Mouse (Mus musculus) midbrain, postnatal 0 days (tissue): ENCODE results near the gene Pex3. TPM values are rescaled to one million over a fixed set of nuclear protein-coding genes. Genes with fewer than 3 reads are reported as not detected.
A peak's percentile ranks its signal among the peaks of the same experiment; 100 is the strongest.

Experiments
- ATAC-seq: fragments of 200-750 bp; cut with Nextera tagmentation; 2 replicates; pipeline ENCODE4 v1.8.0; 2017; ENCODE audit warnings: moderate number of reproducible peaks, mild to moderate bottlenecking, moderate TSS enrichment, moderate library complexity; ENCODE audit not compliant: low FRiP score
- DNase-seq: peaks from one replicate; pipeline ENCODE4 v3.0.0-alpha.2; 2015; ENCODE audit warnings: low spot score
- H3K27ac ChIP-seq: fragments of 300-500 bp; sonication (generic); 2 replicates; pipeline ENCODE4 v1.5.1; 2014; ENCODE audit warnings: low read depth, mild to moderate bottlenecking, low read length, mixed read lengths
- H3K27me3 ChIP-seq: fragments of 300-500 bp; sonication (generic); 2 replicates; pipeline ENCODE4 v1.6.1; 2014; ENCODE audit warnings: low read length, control low read depth, mixed read lengths; ENCODE audit not compliant: insufficient read depth
- H3K36me3 ChIP-seq: fragments of 300-500 bp; sonication (generic); 2 replicates; pipeline ENCODE4 v1.6.1; 2014; ENCODE audit warnings: low read length, control low read depth, mixed read lengths; ENCODE audit not compliant: insufficient read depth
- H3K4me1 ChIP-seq: fragments of 300-500 bp; sonication (generic); 2 replicates; pipeline ENCODE4 v1.6.1; 2014; ENCODE audit warnings: mild to moderate bottlenecking, control low read depth, antibody characterized with exemption, low read length, mixed read lengths; ENCODE audit not compliant: insufficient read depth
- H3K4me2 ChIP-seq: fragments of 300-500 bp; sonication (generic); 2 replicates; pipeline ENCODE4 v1.6.1; 2014; ENCODE audit warnings: low read depth, mild to moderate bottlenecking, low read length, mixed read lengths; ENCODE audit not compliant: poor library complexity, severe bottlenecking
- H3K4me3 ChIP-seq: fragments of 300-500 bp; sonication (generic); 2 replicates; pipeline ENCODE4 v1.5.1; 2014; ENCODE audit warnings: low read depth, mild to moderate bottlenecking, low read length, moderate library complexity
- H3K9ac ChIP-seq: fragments of 300-500 bp; sonication (generic); replicated peaks from 2 replicates; pipeline ENCODE4 v1.6.1; 2014; ENCODE audit warnings: mild to moderate bottlenecking, low read length, moderate library complexity, mixed read lengths; ENCODE audit not compliant: poor library complexity, severe bottlenecking
- H3K9me3 ChIP-seq: fragments of 300-500 bp; sonication (generic); 2 replicates; pipeline ENCODE4 v1.6.1; 2016; ENCODE audit warnings: low read length, control low read depth
- CTCF ChIP-seq: IDR thresholded peaks from 2 replicates; pipeline ENCODE4 v1.5.1; 2016; ENCODE audit warnings: antibody characterized with exemption, mild to moderate bottlenecking
- WGBS: fragments of 180-500 bp; shearing (Covaris S2); extraction: QIAGEN DNeasy Blood & Tissue Kit; methylation state at CpG from one replicate; pipeline ENCODE4 v1.1.7; 2014; 5-methylcytosine and 5-hydroxymethylcytosine counted together
- polyA plus RNA-seq: library from polyadenylated mRNA; unstranded; fragments of >200 nt; fragmentation: Nextera tagmentation; extraction: Ambion mirVana; gene quantifications from 2 replicates; pipeline ENCODE4 v1.2.1, GENCODE M21; 2015
- total RNA-seq: library from RNA; depleted of rRNA; stranded (reverse); fragments of >200 nt; gene quantifications from 2 replicates; pipeline ENCODE4 v1.2.3, GENCODE M21; 2014; rRNA removed

The Pex3 gene
- total RNA-seq (27.7 and 39.7 TPM in 2 replicates), polyA plus RNA-seq (32.6 and 35.5 TPM in 2 replicates)

DNA sequence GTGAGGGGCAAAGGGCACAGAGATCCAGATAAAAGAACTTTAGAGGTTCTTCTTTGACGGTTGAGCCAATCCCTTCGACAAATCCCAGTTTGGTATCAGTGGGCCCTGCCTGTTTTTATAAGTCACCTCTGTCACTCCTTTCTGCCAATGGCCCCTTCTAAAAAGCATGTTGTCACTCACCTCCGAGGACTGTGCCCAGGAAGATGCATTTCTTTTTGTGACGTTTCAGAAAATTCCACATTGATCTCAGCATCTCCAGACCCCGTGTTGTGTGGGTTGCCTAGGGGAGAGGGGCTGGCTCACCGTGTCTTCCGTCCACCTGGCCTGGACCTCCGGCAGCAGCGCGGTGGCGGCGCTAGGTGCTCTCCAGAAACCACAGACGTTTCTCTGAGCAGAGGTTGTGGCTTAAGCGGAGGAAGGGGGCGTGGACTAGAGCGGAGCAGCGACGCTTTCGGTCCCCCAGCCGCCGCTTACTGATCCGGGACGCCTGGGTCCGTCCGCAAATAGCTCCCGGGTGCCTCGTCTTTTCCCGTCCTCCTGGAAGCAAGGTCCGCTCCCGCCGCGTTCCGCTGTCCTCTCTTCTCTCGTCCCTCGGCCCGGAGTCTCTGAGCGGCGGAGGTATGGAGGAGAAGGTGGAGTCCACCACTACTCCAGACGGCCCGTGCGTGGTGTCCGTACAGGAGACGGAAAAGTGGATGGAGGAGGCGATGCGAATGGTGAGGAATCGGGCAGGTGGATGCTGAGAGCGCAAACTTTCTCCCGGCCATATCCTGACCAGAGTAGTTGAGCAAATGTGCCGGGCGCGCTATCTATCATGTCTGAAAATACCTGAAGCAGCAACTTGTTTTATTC is at the start of gene Pex3, which contains the start of gene Adat2:
Gene Pex3 (minus strand): TSS at position 497 of the 852 bp plus-strand sequence.
Gene Adat2 (plus strand): TSS at position 249 of the 852 bp plus-strand sequence.
- Histone ChIP-seq H3K9me3 (no peaks in the 10 kb centered on the region), H3K4me2 (peak within 1 kb of the TSS; percentile 72), H3K27ac (peak within 1 kb of the TSS; percentile 60), H3K4me3 (peak within 1 kb of the TSS; percentile 66), H3K9ac (peak within 1 kb of the TSS; percentile 75), H3K4me1 (no peaks in the 10 kb centered on the region; the same call in 1 of the 2 replicates), H3K36me3 (no peaks in the 10 kb centered on the region), H3K27me3 (no peaks in the 10 kb centered on the region)
- ATAC-seq = peak; percentile 95
- peak; percentile 27 for TF ChIP-seq CTCF
- WGBS = under 1% methylated on average over 51 of the region's 51 CpGs
- peak; percentile 94 for DNase-seq

DNA sequence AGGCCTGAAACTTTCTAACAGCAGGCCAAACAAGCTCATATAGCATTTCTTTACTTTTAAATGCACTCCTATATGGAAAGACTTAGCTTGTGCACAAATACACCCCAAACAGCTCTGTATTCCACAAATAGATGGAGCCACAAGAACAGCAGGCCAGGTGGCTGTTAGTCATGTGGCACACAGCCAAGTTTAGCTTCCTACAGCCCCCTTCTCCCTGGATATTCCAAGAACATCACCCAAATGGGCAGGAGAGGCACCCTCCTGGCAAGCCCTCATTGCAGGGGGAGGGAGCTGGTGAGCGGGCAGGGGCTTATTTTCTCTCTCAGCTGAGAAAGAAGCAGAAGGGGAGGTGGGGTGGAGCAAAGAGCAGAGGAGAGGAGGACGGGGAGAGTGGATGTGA is 48.0 kb upstream of the Pex3 start:
- TF ChIP-seq CTCF = no peak
- Histone ChIP-seq H3K27me3 (no peaks in the 10 kb centered on the region), H3K4me1 (no peaks in the 10 kb centered on the region), H3K27ac (no peak overlapping the region), H3K4me3 (no peak overlapping the region), H3K36me3 (no peaks in the 10 kb centered on the region), H3K9me3 (no peaks in the 10 kb centered on the region), H3K9ac (no peak overlapping the region), H3K4me2 (no peak overlapping the region)
- 63% methylated on average over 2 of the region's 2 CpGs for WGBS
- ATAC-seq (no peak), DNase-seq (no peak)

DNA sequence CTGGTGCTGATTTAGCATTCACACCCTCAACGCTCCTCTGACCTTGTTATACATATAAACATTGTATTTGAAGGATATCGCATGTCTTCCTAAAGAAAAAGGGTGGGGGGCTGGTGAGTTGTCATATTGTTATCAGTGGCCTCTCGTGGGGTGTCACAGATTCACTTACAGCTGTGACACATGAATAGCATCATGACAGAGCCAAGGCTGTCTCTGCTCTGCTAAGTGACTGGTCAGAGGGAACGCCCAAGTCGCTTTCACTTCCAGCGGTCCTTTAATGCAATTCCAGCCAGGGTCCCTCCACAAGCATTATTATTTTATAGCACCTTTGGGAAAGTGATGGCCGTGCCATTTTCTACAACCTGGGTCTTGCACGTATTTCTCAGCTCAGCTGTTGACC is 44.5 kb upstream of the Pex3 start:
- no peak overlapping the region for H3K27ac ChIP-seq
- TF ChIP-seq CTCF = no peak
- H3K27me3 ChIP-seq = no peaks in the 10 kb centered on the region
- H3K4me2 ChIP-seq = no peak overlapping the region
- 85% methylated on average over 8 of the region's 8 CpGs for WGBS
- H3K4me3 ChIP-seq = no peak overlapping the region
- ATAC-seq = no peak
- H3K4me1 ChIP-seq = no peaks in the 10 kb centered on the region
- H3K9ac ChIP-seq = no peak overlapping the region
- no peaks in the 10 kb centered on the region for H3K36me3 ChIP-seq
- DNase-seq = no peak
- no peaks in the 10 kb centered on the region for H3K9me3 ChIP-seq

DNA sequence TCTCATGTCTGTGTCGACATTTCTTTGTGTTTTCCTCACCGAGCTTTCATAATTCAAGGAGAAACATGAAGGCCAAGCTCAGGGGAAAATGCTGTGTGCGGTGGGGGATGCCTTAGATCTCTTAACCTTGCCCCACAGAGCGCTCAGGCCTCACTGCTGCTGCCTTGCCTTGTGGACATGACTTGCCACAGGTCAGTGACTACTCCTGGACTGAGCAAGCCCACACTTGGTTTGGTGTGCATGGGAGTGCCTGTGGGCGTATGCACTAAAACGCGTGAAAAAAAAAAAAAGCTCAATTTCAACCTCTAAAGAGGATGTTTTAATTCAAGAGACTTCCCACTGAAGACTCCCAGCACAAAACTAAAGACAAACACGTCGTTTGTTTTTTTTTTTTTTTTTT is 43.9 kb upstream of the Pex3 start:
- no peak for TF ChIP-seq CTCF
- no peaks in the 10 kb centered on the region for H3K36me3 ChIP-seq
- no peaks in the 10 kb centered on the region for H3K4me1 ChIP-seq
- WGBS = 76% methylated on average over 9 of the region's 9 CpGs
- ATAC-seq (no peak), DNase-seq (no peak)
- no peak overlapping the region for H3K4me2 ChIP-seq
- no peak overlapping the region for H3K4me3 ChIP-seq
- no peak overlapping the region for H3K27ac ChIP-seq
- H3K9me3 ChIP-seq = no peaks in the 10 kb centered on the region
- no peak overlapping the region for H3K9ac ChIP-seq
- H3K27me3 ChIP-seq = no peaks in the 10 kb centered on the region

DNA sequence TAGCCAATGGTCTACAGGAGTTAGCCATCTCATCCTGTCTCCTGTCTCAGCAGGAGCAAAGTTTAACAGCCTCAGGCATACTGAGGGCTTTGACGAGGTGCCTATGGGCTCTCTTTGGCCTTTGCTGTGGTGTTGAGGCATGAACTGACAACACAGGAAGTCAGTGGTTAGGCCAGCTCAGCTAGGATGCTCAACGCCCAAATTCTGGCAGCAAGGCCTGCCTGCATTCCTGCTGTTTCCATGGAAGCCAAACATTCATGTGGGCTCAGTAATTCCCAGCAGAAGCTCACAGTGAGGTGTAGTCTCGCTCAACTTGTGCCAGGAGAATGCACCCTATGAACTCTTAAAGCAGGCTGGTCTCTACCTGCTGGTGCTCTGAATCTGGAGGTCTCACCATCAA is 43.1 kb upstream of the Pex3 start:
- no peak for TF ChIP-seq CTCF
- Histone ChIP-seq H3K27ac (no peak overlapping the region), H3K9me3 (no peaks in the 10 kb centered on the region), H3K4me3 (no peak overlapping the region), H3K27me3 (no peaks in the 10 kb centered on the region), H3K9ac (no peak overlapping the region), H3K36me3 (no peaks in the 10 kb centered on the region), H3K4me2 (no peak overlapping the region), H3K4me1 (no peaks in the 10 kb centered on the region)
- WGBS = 23% methylated on average over 3 of the region's 3 CpGs
- DNase-seq (peak; percentile 15), ATAC-seq (no peak)

DNA sequence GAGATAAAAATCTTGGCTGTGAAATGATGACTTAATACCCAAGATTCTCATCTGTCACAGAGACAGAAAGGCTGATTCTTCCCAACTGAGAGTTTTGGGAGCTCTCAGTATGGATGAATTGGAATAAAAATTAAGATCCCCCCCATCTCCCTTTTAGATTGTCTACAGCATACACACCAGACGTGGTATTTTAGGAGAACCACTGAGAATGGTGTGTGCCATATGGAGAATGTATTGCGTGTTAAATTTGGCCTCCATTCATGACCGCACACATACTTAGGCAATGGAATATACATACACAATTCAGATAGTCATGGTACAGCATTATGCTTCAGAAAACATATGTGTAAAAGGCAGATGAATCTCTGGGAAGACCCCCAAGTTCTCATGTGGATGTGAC is 40.6 kb upstream of the Pex3 start:
- H3K36me3 ChIP-seq = no peaks in the 10 kb centered on the region
- no peak for TF ChIP-seq CTCF
- no peak for DNase-seq
- H3K4me3 ChIP-seq = no peak overlapping the region
- 89% methylated on average over 3 of the region's 3 CpGs for WGBS
- no peaks in the 10 kb centered on the region for H3K4me1 ChIP-seq
- H3K9me3 ChIP-seq = no peaks in the 10 kb centered on the region
- no peaks in the 10 kb centered on the region for H3K27me3 ChIP-seq
- no peak overlapping the region for H3K9ac ChIP-seq
- no peak overlapping the region for H3K4me2 ChIP-seq
- H3K27ac ChIP-seq = no peak overlapping the region
- no peak for ATAC-seq
